Mouse (Mus musculus): Measurements from ENCODE around the gene Ppp1cb. TPM values are rescaled to one million over a fixed set of nuclear protein-coding genes. Genes with fewer than 3 reads are reported as not detected.

Ppp1cb gene
- total and polyA plus RNA-seq, 3 experiments: 13.7 to 250 (median 233) TPM

GRCm38 (mm10) chr5:32549449-32549848 lies 90.8 kb downstream of the Ppp1cb start:
- DNase-seq (ENCODE audit: low spot score) (no peak), ATAC-seq (ENCODE audit: extremely low read depth, insufficient number of reproducible peaks, low FRiP score, poor library complexity, severe bottlenecking) (no peak)
- no peaks in the 10 kb centered on the region for H3K36me3 ChIP-seq (replicated peaks)
- H3K9me3 ChIP-seq (replicated peaks): no peaks in the 10 kb centered on the region
- TF ChIP-seq POLR2AphosphoS5 (IDR thresholded peaks at IDR 0.05; ENCODE audit: insufficient replicate concordance, low read depth, low read length) (no peak), TAL1 (conservative IDR thresholded peaks at IDR 0.05; ENCODE audit: low read depth, low read length) (no peak), GATA1 (IDR thresholded peaks at IDR 0.05; ENCODE audit: borderline replicate concordance, low read length) (no peak), CTCF (IDR thresholded peaks at IDR 0.05; ENCODE audit: low read depth, low read length) (no peak)
- H3K27me3 ChIP-seq (ENCODE audit: insufficient read depth, low read length): peaks cover 3% of the 10 kb centered on the region; the same call in 1 of the 2 replicates
- no peak overlapping the region for H3K4me3 ChIP-seq (ENCODE audit: low read depth, low read length)
- H3K4me1 ChIP-seq (ENCODE audit: insufficient read depth, low read depth, low read length): no peaks in the 10 kb centered on the region

- Histone ChIP-seq H3K27me3 (ENCODE audit: insufficient read depth, low read length) (no peaks in the 10 kb centered on the region), H3K4me1 (ENCODE audit: insufficient read depth, low read depth, low read length) (no peaks in the 10 kb centered on the region), H3K9me3 (replicated peaks) (no peaks in the 10 kb centered on the region), H3K4me3 (ENCODE audit: low read depth, low read length) (no peak overlapping the region), H3K36me3 (replicated peaks) (no peaks in the 10 kb centered on the region)
- DNase-seq (ENCODE audit: low spot score) (no peak), ATAC-seq (ENCODE audit: extremely low read depth, insufficient number of reproducible peaks, low FRiP score, poor library complexity, severe bottlenecking) (no peak)
- no peak for TF ChIP-seq TAL1 (conservative IDR thresholded peaks at IDR 0.05; ENCODE audit: low read depth, low read length)
- no peak for TF ChIP-seq GATA1 (IDR thresholded peaks at IDR 0.05; ENCODE audit: borderline replicate concordance, low read length)
- TF ChIP-seq CTCF (IDR thresholded peaks at IDR 0.05; ENCODE audit: low read depth, low read length): no peak
- no peak for TF ChIP-seq POLR2AphosphoS5 (IDR thresholded peaks at IDR 0.05; ENCODE audit: insufficient replicate concordance, low read depth, low read length)
These were observed 106.1 kb downstream of the Ppp1cb start for GRCm38 (mm10) chr5:32564697-32565096.

Other genes with a start within 250 kb of the Ppp1cb start
- 0.49 TPM in 1 of 2 replicates, not detected in the other for gene Plb1, start 226.1 kb upstream of the Ppp1cb start, total RNA-seq (2014; fragmentation: Nextera tagmentation)
- 0.17 and 0.27 TPM in 2 replicates for gene Plb1, start 226.1 kb upstream of the Ppp1cb start, total RNA-seq (2017)
- not detected in 2 replicates for gene Plb1, start 226.1 kb upstream of the Ppp1cb start, polyA plus RNA-seq (2012)
- gene Yes1, start 152.3 kb downstream of the Ppp1cb start, total RNA-seq (2014; fragmentation: Nextera tagmentation): 13.6 and 16.7 TPM in 2 replicates
- 10.0 and 10.3 TPM in 2 replicates for gene Yes1, start 152.3 kb downstream of the Ppp1cb start, total RNA-seq (2017)
- 1.3 and 1.6 TPM in 2 replicates for gene Yes1, start 152.3 kb downstream of the Ppp1cb start, polyA plus RNA-seq (2012)